In the genomic region with DNA sequence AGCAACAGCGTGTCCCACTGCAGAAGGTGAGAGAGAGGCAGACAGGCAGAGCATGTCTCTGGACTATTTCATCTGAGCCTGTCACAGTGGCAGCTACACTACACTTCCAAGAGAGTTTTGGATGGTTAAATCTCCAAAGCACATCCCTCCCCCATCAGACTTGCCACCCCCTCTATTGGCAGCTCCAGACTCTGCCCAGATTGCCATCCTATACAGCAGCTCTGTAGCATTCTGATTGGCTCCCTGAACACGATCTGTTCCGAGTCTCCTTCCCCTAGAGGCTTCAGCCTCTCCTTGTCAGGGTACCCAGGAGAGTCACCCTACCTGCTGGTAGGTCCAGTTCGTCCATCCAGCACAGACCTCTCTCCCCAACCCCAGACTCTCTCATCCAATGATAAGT, we compare ENCODE assay signal across 25 mouse cellular contexts. TPM values are rescaled to one million over a fixed set of nuclear protein-coding genes. Genes with fewer than 3 reads are reported as not detected.
"Had no signal": no experiment of that assay in that cellular context is flagged by ENCODE, and none has a peak within 500 bp of the region (broad histone marks: within the 10 kb centered on the region; RNA-seq: fewer than 3 reads in every experiment).

No protein-coding gene starts in this region.

- H3K4me3 ChIP-seq: kidney, embryonic 15.5 days; limb, embryonic 10.5 days; limb, embryonic 13.5 days; liver, embryonic 12.5 days; liver, embryonic 15.5 days; lung, embryonic 15.5 days; megakaryocyte, embryonic 14.5 days; midbrain, embryonic 10.5 days; midbrain, embryonic 13.5 days; myocyte; neural tube, embryonic 13.5 days had no signal

- DNase-seq: kidney, adult 8-10 months; kidney, postnatal 10 days; kidney, postnatal 36 days; layer of hippocampus, postnatal 36 days; liver; lung, adult 18-20 months; lung, postnatal 10 days; lung, postnatal 36 days; retina, postnatal 1 day; thymus, adult 18-20 months; thymus, postnatal 36 days had no signal

- H3K27me3 ChIP-seq: kidney, embryonic 15.5 days; neural tube, embryonic 13.5 days had no signal

- H3K4me1 ChIP-seq: kidney, embryonic 15.5 days; limb, embryonic 10.5 days; limb, embryonic 13.5 days; liver, embryonic 12.5 days; liver, embryonic 15.5 days; lung, embryonic 15.5 days; midbrain, embryonic 13.5 days; neural tube, embryonic 13.5 days had no signal

- H3K9me3 ChIP-seq: kidney, embryonic 15.5 days; limb, embryonic 10.5 days; limb, embryonic 13.5 days; liver, embryonic 12.5 days; liver, embryonic 15.5 days; lung, embryonic 15.5 days; megakaryocyte, embryonic 14.5 days; midbrain, embryonic 10.5 days; midbrain, embryonic 13.5 days; neural tube, embryonic 13.5 days had no signal

- H3K4me2 ChIP-seq: kidney, embryonic 15.5 days; limb, embryonic 13.5 days; liver, embryonic 12.5 days; liver, embryonic 15.5 days; lung, embryonic 15.5 days; midbrain, embryonic 13.5 days; neural tube, embryonic 13.5 days had no signal

- ATAC-seq: liver, embryonic 12.5 days; midbrain, embryonic 13.5 days; midbrain, embryonic 16.5 days had no signal

- H3K9ac ChIP-seq: kidney, embryonic 15.5 days; limb, embryonic 13.5 days; liver, embryonic 12.5 days; liver, embryonic 15.5 days; lung, embryonic 15.5 days; midbrain, embryonic 13.5 days; neural tube, embryonic 13.5 days had no signal

- H3K27ac ChIP-seq: kidney, embryonic 15.5 days; limb, embryonic 10.5 days; limb, embryonic 13.5 days; liver, embryonic 12.5 days; liver, embryonic 15.5 days; lung, embryonic 15.5 days; midbrain, embryonic 10.5 days; midbrain, embryonic 13.5 days; neural tube, embryonic 13.5 days had no signal

- H3K36me3 ChIP-seq: kidney, embryonic 15.5 days; limb, embryonic 10.5 days; limb, embryonic 13.5 days; liver, embryonic 12.5 days; liver, embryonic 15.5 days; lung, embryonic 15.5 days; midbrain, embryonic 10.5 days; midbrain, embryonic 13.5 days; neural tube, embryonic 13.5 days had no signal

RNA-seq across cellular contexts. Expression of a gene that starts 9.7 kb away (rescaled TPM):
- polyA plus RNA-seq: kidney, embryonic 15.5 days; limb, embryonic 10.5 days; limb, embryonic 13.5 days; liver, embryonic 12.5 days; liver, embryonic 15.5 days; midbrain, embryonic 10.5 days; midbrain, embryonic 13.5 days; neural tube, embryonic 13.5 days; small intestine, adult 2 months; stomach, embryonic 16.5 days had no signal

RNA-seq across cellular contexts. Expression of a gene that starts 9.8 kb away (rescaled TPM):
- polyA plus RNA-seq: liver, embryonic 12.5 days had no signal
